Mouse (Mus musculus) ovary, postnatal 14 days (tissue): ENCODE data around the gene Hnrnpa2b1.
"Not testable (repeated sequence)": the region's sequence is repeated elsewhere in the genome, so short reads cannot be mapped to it uniquely, and the experiment has no call there.

ENCODE experiments used
- DNase-seq: peaks from one replicate; pipeline ENCODE4 v3.0.0; 2022; ENCODE audit warnings: low spot score

The Hnrnpa2b1 gene

GRCm38 (mm10) chr6:51469715-51470310, at the start of gene Hnrnpa2b1:
Hnrnpa2b1 (minus strand) TSS chr6:51469894.
- DNase-seq: peak; percentile 100

- no peak for DNase-seq
Measured at GRCm38 (mm10) chr6:51514860-51515259, 45.2 kb upstream of the Hnrnpa2b1 start.

- DNase-seq: no peak
Measured at GRCm38 (mm10) chr6:51513745-51514144, 44.1 kb upstream of the Hnrnpa2b1 start.

- no peak for DNase-seq
Measured at GRCm38 (mm10) chr6:51510946-51511345, 41.3 kb upstream of the Hnrnpa2b1 start.

- DNase-seq: peak; percentile 33
Measured at GRCm38 (mm10) chr6:51510094-51510493, 40.4 kb upstream of the Hnrnpa2b1 start.

GRCm38 (mm10) chr6:51508750-51509648, 39.3 kb upstream of the Hnrnpa2b1 start:
- DNase-seq: peak; percentile 50

GRCm38 (mm10) chr6:51507556-51507955, 37.9 kb upstream of the Hnrnpa2b1 start:
- no peak for DNase-seq

- DNase-seq: no peak
Measured at GRCm38 (mm10) chr6:51505671-51506070, 36.0 kb upstream of the Hnrnpa2b1 start.

- no peak for DNase-seq
Measured at GRCm38 (mm10) chr6:51497321-51498111, 27.8 kb upstream of the Hnrnpa2b1 start.

- peak; percentile 11 for DNase-seq
Measured at GRCm38 (mm10) chr6:51489787-51490186, 20.1 kb upstream of the Hnrnpa2b1 start.

GRCm38 (mm10) chr6:51486731-51487130, 17.0 kb upstream of the Hnrnpa2b1 start:
- DNase-seq: no peak

GRCm38 (mm10) chr6:51486076-51486710, 16.5 kb upstream of the Hnrnpa2b1 start:
- DNase-seq: no peak

GRCm38 (mm10) chr6:51485646-51486045, 16.0 kb upstream of the Hnrnpa2b1 start:
- no peak for DNase-seq

- DNase-seq: not testable (repeated sequence)
Measured at GRCm38 (mm10) chr6:51484556-51484955, 14.9 kb upstream of the Hnrnpa2b1 start.

GRCm38 (mm10) chr6:51483861-51484260, 14.2 kb upstream of the Hnrnpa2b1 start:
- DNase-seq: no peak

- no peak for DNase-seq
Measured at GRCm38 (mm10) chr6:51481548-51481947, 11.9 kb upstream of the Hnrnpa2b1 start.

GRCm38 (mm10) chr6:51479136-51479731, 9.5 kb upstream of the Hnrnpa2b1 start:
- DNase-seq: no peak

GRCm38 (mm10) chr6:51472213-51472612, 2.5 kb upstream of the Hnrnpa2b1 start:
- no peak for DNase-seq

- no peak for DNase-seq
Measured at GRCm38 (mm10) chr6:51471782-51472181, 2.1 kb upstream of the Hnrnpa2b1 start.

- no peak for DNase-seq
Measured at GRCm38 (mm10) chr6:51471179-51471505, 1.4 kb upstream of the Hnrnpa2b1 start.

GRCm38 (mm10) chr6:51470311-51471178, 851 bp upstream of the Hnrnpa2b1 start, which contains the start of gene Cbx3:
Cbx3 (plus strand) TSS chr6:51470360.
- peak; percentile 72 for DNase-seq
